In the genomic region with DNA sequence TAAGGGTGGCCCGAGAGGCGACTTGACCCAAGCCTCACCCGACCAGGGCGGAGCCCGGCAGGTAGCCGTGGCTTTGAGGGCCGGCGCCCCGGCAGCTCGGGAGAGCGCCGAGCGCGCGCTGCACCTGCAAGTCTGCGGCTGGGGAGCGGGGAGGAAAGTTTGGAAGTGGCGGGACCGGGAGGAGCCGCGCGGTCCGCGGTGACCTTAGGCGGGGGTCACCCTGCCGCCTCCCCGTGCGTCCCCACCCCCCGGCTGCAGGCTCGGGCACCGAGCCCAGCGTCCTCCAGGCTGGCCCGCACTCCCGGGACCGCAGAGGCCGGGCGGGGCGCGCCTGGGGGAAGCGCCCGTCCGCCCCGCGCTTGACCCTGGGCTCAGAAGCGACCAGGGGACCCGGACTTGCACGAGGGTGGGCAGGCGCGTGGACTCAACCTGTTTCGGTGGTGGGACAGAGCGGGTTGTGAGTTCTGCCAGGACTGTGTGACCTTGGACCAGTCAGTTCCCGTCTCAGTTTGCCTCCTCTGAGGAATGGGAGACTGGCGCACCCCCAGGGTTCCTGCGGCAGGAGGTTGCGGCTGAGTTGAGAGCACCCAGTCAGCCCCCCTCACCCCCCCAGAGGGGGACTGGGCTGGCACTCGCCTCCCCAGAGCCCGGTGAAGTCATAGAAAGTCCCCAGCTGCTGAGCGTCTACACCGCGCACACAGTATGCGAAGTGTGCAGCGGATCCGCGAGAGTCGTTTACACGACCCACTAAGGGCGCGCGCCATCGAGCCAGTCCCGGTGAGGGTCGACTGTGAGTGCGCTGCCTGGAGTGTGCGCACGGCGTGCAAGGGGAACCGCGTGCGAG, we compare ENCODE assay signal across 8 mouse cellular contexts. TPM values are rescaled to one million over a fixed set of nuclear protein-coding genes. Genes with fewer than 3 reads are reported as not detected.
DNase-seq lines count a peak whose midpoint lies in the region; ATAC-seq and TF ChIP-seq lines count a peak whose summit lies in the region.

No protein-coding gene starts in this region.

- peak overlapping the region; percentile 76 for H3K9ac ChIP-seq in hindbrain, embryonic 16.5 days (ENCODE audit: low read depth, low read length)
- H3K9ac ChIP-seq in lung, postnatal 0 days (replicated peaks; ENCODE audit: low read depth), result no peak overlapping the region

- H3K36me3 ChIP-seq in thymus, adult 2 months (ENCODE audit: control insufficient read depth, insufficient read depth, low read length), result no peaks in the 10 kb centered on the region
- no peaks in the 10 kb centered on the region for H3K36me3 ChIP-seq in forebrain, embryonic 10.5 days (replicated peaks)
- H3K36me3 ChIP-seq in hindbrain, embryonic 16.5 days (ENCODE audit: control insufficient read depth, insufficient read depth, low read length), result no peaks in the 10 kb centered on the region
- no peaks in the 10 kb centered on the region for H3K36me3 ChIP-seq in lung, postnatal 0 days (ENCODE audit: insufficient read depth, low read length)

- H3K27ac ChIP-seq in thymus, adult 2 months (ENCODE audit: control insufficient read depth, insufficient read depth, low read length), result no peak overlapping the region
- 0 out of 2 replicates have a peak overlapping the region, but pooled peaks have one; percentile 48 for H3K27ac ChIP-seq in forebrain, embryonic 10.5 days
- no peak overlapping the region for H3K27ac ChIP-seq in hindbrain, embryonic 16.5 days (ENCODE audit: low read depth, low read length)
- H3K27ac ChIP-seq in lung, postnatal 0 days (ENCODE audit: low read length), result no peak overlapping the region

- under 1% methylated on average over 78 of the region's 79 CpGs for WGBS in thymus, adult 2 months
- WGBS in forebrain, embryonic 10.5 days, result 2% methylated on average over 77 of the region's 79 CpGs
- 1% methylated on average over 68 of the region's 79 CpGs for WGBS in hindbrain, embryonic 16.5 days
- WGBS in lung, postnatal 0 days, result 1% methylated on average over 54 of the region's 79 CpGs

- peak overlapping the region; percentile 77 for H3K4me3 ChIP-seq in thymus, adult 2 months (ENCODE audit: control insufficient read depth, insufficient read depth, low read length)
- H3K4me3 ChIP-seq in forebrain, embryonic 10.5 days, result peak overlapping the region; percentile 71
- peak overlapping the region; percentile 77 for H3K4me3 ChIP-seq in hindbrain, embryonic 16.5 days (ENCODE audit: low read length)
- peak overlapping the region; percentile 46 for H3K4me3 ChIP-seq in lung, postnatal 0 days (ENCODE audit: low read depth, low read length)

- H3K9me3 ChIP-seq in forebrain, embryonic 10.5 days, result no peaks in the 10 kb centered on the region
- H3K9me3 ChIP-seq in hindbrain, embryonic 16.5 days (ENCODE audit: control insufficient read depth, low read length), result no peaks in the 10 kb centered on the region
- H3K9me3 ChIP-seq in lung, postnatal 0 days (ENCODE audit: low read length), result no peaks in the 10 kb centered on the region

- no peak for TF ChIP-seq CTCF in thymus, adult 2 months (IDR thresholded peaks at IDR 0.05; ENCODE audit: borderline replicate concordance, control insufficient read depth, extremely low read depth, insufficient read depth, low read length, poor library complexity)
- no peak for TF ChIP-seq CTCF in lung, postnatal 0 days (IDR thresholded peaks at IDR 0.05)

- peak; percentile 43 for DNase-seq in thymus, adult 2 months
- no peak for DNase-seq in thymus, postnatal 10 days (ENCODE audit: low spot score in 2 of 2)
- peak; percentile 27 for DNase-seq in forebrain, embryonic 10.5 days (ENCODE audit: extremely low spot score, low spot score)
- no peak for DNase-seq in lung, postnatal 0 days (ENCODE audit: low spot score)
- DNase-seq in testis, postnatal 10 days (ENCODE audit: low spot score), result peak; percentile 60
- DNase-seq in Muller cell, postnatal 12 days (ENCODE audit: inconsistent ontology term), result no peak
- DNase-seq in c-Kit-positive CD71-positive TER-119-positive erythroid progenitor cells, embryonic 14.5 days (ENCODE audit: low spot score), result no peak

- H3K4me2 ChIP-seq in hindbrain, embryonic 16.5 days (ENCODE audit: low read length), result peak overlapping the region; percentile 100
- peak overlapping the region; percentile 90 for H3K4me2 ChIP-seq in lung, postnatal 0 days (replicated peaks; ENCODE audit: low read depth, low read length)

- 0 out of 2 replicates have a peak, but pooled peaks have one; percentile 5 for ATAC-seq in hindbrain, embryonic 16.5 days
- peak; percentile 43 for ATAC-seq in lung, postnatal 0 days

- peaks cover 46% of the 10 kb centered on the region for H3K4me1 ChIP-seq in thymus, adult 2 months (replicated peaks; ENCODE audit: control insufficient read depth, insufficient read depth, low read length)
- H3K4me1 ChIP-seq in forebrain, embryonic 10.5 days, result peaks cover 57% of the 10 kb centered on the region
- peaks cover 30% of the 10 kb centered on the region for H3K4me1 ChIP-seq in hindbrain, embryonic 16.5 days (ENCODE audit: control insufficient read depth, insufficient read depth, low read depth, low read length)
- peaks cover 8% of the 10 kb centered on the region; the same call in 1 of the 2 replicates for H3K4me1 ChIP-seq in lung, postnatal 0 days (ENCODE audit: insufficient read depth, low read depth, low read length)

- TF ChIP-seq EP300 in lung, postnatal 0 days (IDR thresholded peaks at IDR 0.05), result no peak

- H3K27me3 ChIP-seq in thymus, adult 2 months (ENCODE audit: control insufficient read depth, insufficient read depth, low read length), result peaks cover 17% of the 10 kb centered on the region
- H3K27me3 ChIP-seq in forebrain, embryonic 10.5 days (ENCODE audit: poor library complexity, severe bottlenecking), result peaks cover 69% of the 10 kb centered on the region
- H3K27me3 ChIP-seq in hindbrain, embryonic 16.5 days (replicated peaks; ENCODE audit: control insufficient read depth, insufficient read depth, low read length), result peaks cover 36% of the 10 kb centered on the region
- peaks cover 37% of the 10 kb centered on the region for H3K27me3 ChIP-seq in lung, postnatal 0 days (replicated peaks; ENCODE audit: insufficient read depth, low read length)

- TF ChIP-seq POLR2A in thymus, adult 2 months (IDR thresholded peaks at IDR 0.05; ENCODE audit: control insufficient read depth, extremely low read depth, insufficient read depth, low read length, poor library complexity), result no peak

RNA-seq across cellular contexts. Expression of gene Tesc, which starts 0.9 kb away (rescaled TPM):
- polyA plus RNA-seq in thymus, adult 2 months (2012; rRNA removed), result 48.4 and 50.5 TPM in 2 replicates
- 0.52 and 0.92 TPM in 2 replicates for polyA plus RNA-seq in forebrain, embryonic 10.5 days (2016; fragmentation: Nextera tagmentation; extraction: Ambion mirVana)
- polyA plus RNA-seq in hindbrain, embryonic 16.5 days (2015; fragmentation: Nextera tagmentation; extraction: Ambion mirVana), result 4.1 and 5.4 TPM in 2 replicates
- polyA plus RNA-seq in lung, postnatal 0 days (2015; fragmentation: Nextera tagmentation; extraction: Ambion mirVana), result 1.5 and 1.6 TPM in 2 replicates

RNA-seq across cellular contexts. Expression of gene Fbxo21, which starts 51.9 kb away (rescaled TPM):
- polyA plus RNA-seq in thymus, adult 2 months (2012; rRNA removed), result 43.3 and 49.7 TPM in 2 replicates
- polyA plus RNA-seq in forebrain, embryonic 10.5 days (2016; fragmentation: Nextera tagmentation; extraction: Ambion mirVana), result 105 and 107 TPM in 2 replicates
- polyA plus RNA-seq in hindbrain, embryonic 16.5 days (2015; fragmentation: Nextera tagmentation; extraction: Ambion mirVana), result 151 and 167 TPM in 2 replicates
- polyA plus RNA-seq in lung, postnatal 0 days (2015; fragmentation: Nextera tagmentation; extraction: Ambion mirVana), result 18.8 and 19.8 TPM in 2 replicates

Comparison
In these comparisons a context has a peak if more than half of its experiments do, and no peak if none do; other contexts are left out.
1. DNase-seq: peak in thymus, adult 2 months (single experiment), forebrain, embryonic 10.5 days (single experiment) and testis, postnatal 10 days (single experiment); none in thymus, postnatal 10 days (0 of 2), lung, postnatal 0 days (single experiment), Muller cell, postnatal 12 days (single experiment) and c-Kit-positive CD71-positive TER-119-positive erythroid progenitor cells, embryonic 14.5 days (single experiment).
2. Peak in every context shown above with its lines, with median percentiles within 50 percentile points of each other: H3K4me3 ChIP-seq.